Mouse (Mus musculus): Measurements from ENCODE around the gene Trappc1.

The Trappc1 gene

GRCm38 (mm10) chr11:69331929-69332405 is 8.2 kb downstream of the Trappc1 start:
- DNase-seq = peak; percentile 97

- no peak for DNase-seq
These were observed 9.0 kb downstream of the Trappc1 start for GRCm38 (mm10) chr11:69332713-69333253.

- DNase-seq = no peak
These were observed 10.1 kb downstream of the Trappc1 start for GRCm38 (mm10) chr11:69333922-69334321.

- DNase-seq = no peak
These were observed 11.0 kb downstream of the Trappc1 start for GRCm38 (mm10) chr11:69334796-69335195.

- DNase-seq = peak; percentile 97
These were observed 16.7 kb downstream of the Trappc1 start, which contains the start of gene Rnf227 for GRCm38 (mm10) chr11:69340161-69341131. Gene Rnf227 (plus strand): TSS chr11:69340461.

GRCm38 (mm10) chr11:69346441-69346840 is 22.7 kb downstream of the Trappc1 start:
- peak; percentile 92 for DNase-seq

GRCm38 (mm10) chr11:69356544-69356943 is 32.8 kb downstream of the Trappc1 start:
- no peak for DNase-seq

GRCm38 (mm10) chr11:69357690-69358089 is 33.9 kb downstream of the Trappc1 start:
- DNase-seq = no peak

- DNase-seq = no peak
These were observed 38.2 kb downstream of the Trappc1 start for GRCm38 (mm10) chr11:69362021-69362420.

- no peak for DNase-seq
These were observed 38.7 kb downstream of the Trappc1 start for GRCm38 (mm10) chr11:69362479-69362878.

GRCm38 (mm10) chr11:69364376-69364775 is 40.6 kb downstream of the Trappc1 start:
- DNase-seq = no peak

GRCm38 (mm10) chr11:69364910-69365309 is 41.1 kb downstream of the Trappc1 start:
- DNase-seq = peak; percentile 100

- no peak for DNase-seq
These were observed 41.9 kb downstream of the Trappc1 start for GRCm38 (mm10) chr11:69365722-69366121.

- peak; percentile 99 for DNase-seq
These were observed 42.5 kb downstream of the Trappc1 start for GRCm38 (mm10) chr11:69366157-69366854.

GRCm38 (mm10) chr11:69366855-69367615 is 43.3 kb downstream of the Trappc1 start:
- DNase-seq = peak; percentile 93

- peak; percentile 97 for DNase-seq
These were observed 44.0 kb downstream of the Trappc1 start for GRCm38 (mm10) chr11:69367616-69368355.

- DNase-seq = peak; percentile 97
These were observed 44.8 kb downstream of the Trappc1 start for GRCm38 (mm10) chr11:69368356-69369214.

- no peak for DNase-seq
These were observed 45.6 kb downstream of the Trappc1 start, which contains the start of gene Chd3 for GRCm38 (mm10) chr11:69369215-69369989. Gene Chd3 (minus strand): TSS chr11:69369406.

GRCm38 (mm10) chr11:69369990-69370816 is 46.4 kb downstream of the Trappc1 start:
- DNase-seq = no peak
